Mouse (Mus musculus) liver, adult 2 months (tissue): Measurements from ENCODE around the gene Garnl3.

ENCODE experiments used
- CTCF ChIP-seq: fragments of 200-500 bp; IDR thresholded peaks from 2 replicates; pipeline ENCODE4 v1.5.1; 2011; ENCODE audit warnings: low read depth, low read length, control low read depth
- POLR2A ChIP-seq: fragments of 200-500 bp; IDR thresholded peaks from 2 replicates; pipeline ENCODE4 v1.6.1; 2011; ENCODE audit warnings: low read length, control low read depth; ENCODE audit not compliant: insufficient read depth; ENCODE audit errors: extremely low read depth

GRCm38 (mm10) chr2:33173126-33173525 lies 41.7 kb upstream of the Garnl3 start:
- TF ChIP-seq CTCF (no peak), POLR2A (no peak)
